Mouse (Mus musculus) neural tube, embryonic 10.5 days (tissue): ENCODE measurements at regions not wholly inside any gene's neighbourhood (a gene's known extent, or its start where the extent isn't known, plus 50 kb on each side); places are given as distances from the start of the nearest gene placed in this dataset.
"Not testable (repeated sequence)": the region's sequence is repeated elsewhere in the genome, so short reads cannot be mapped to it uniquely, and the experiment has no call there.

Experiments used
- DNase-seq: peaks from one replicate; pipeline ENCODE4 v3.0.0-alpha.2; 2017; ENCODE audit warnings: low spot score; ENCODE audit errors: extremely low spot score

- no peak for DNase-seq
Measured at GRCm38 (mm10) chr4:22803665-22804064, 315.5 kb upstream of the Pou3f2 start.

- DNase-seq = no peak
Measured at GRCm38 (mm10) chr4:22792826-22793225, 304.7 kb upstream of the Pou3f2 start.

- no peak for DNase-seq
Measured at GRCm38 (mm10) chr4:22787866-22788265, 299.7 kb upstream of the Pou3f2 start.

- DNase-seq = not testable (repeated sequence)
Measured at GRCm38 (mm10) chr4:22763026-22763425, 274.9 kb upstream of the Pou3f2 start.
